Mouse (Mus musculus) ES-Bruce4 (cell line): ENCODE results near the gene Scml4. TPM values are rescaled to one million over a fixed set of nuclear protein-coding genes. Genes with fewer than 3 reads are reported as not detected.

Experiments
- H3K27ac ChIP-seq: 2 replicates; pipeline ENCODE4 v1.5.1; 2012; ENCODE audit warnings: low read length, inconsistent platforms; ENCODE audit not compliant: insufficient read depth
- H3K27me3 ChIP-seq: 2 replicates; pipeline ENCODE4 v1.6.1; 2012; ENCODE audit warnings: mild to moderate bottlenecking, low read length, inconsistent platforms; ENCODE audit not compliant: control insufficient read depth, poor library complexity, insufficient read depth, severe bottlenecking
- H3K36me3 ChIP-seq: 2 replicates; pipeline ENCODE4 v1.6.1; 2012; ENCODE audit warnings: inconsistent platforms, mild to moderate bottlenecking, low read length, moderate library complexity; ENCODE audit not compliant: control insufficient read depth, poor library complexity, insufficient read depth, severe bottlenecking
- H3K4me1 ChIP-seq: one replicate; pipeline ENCODE4 v1.8.1; 2011; ENCODE audit warnings: low read length; ENCODE audit not compliant: control insufficient read depth, insufficient read depth
- H3K4me3 ChIP-seq: 2 replicates; pipeline ENCODE4 v1.5.1; 2011; ENCODE audit warnings: low read depth, mild to moderate bottlenecking, low read length
- H3K9ac ChIP-seq: 2 replicates; pipeline ENCODE4 v1.6.1; 2012; ENCODE audit warnings: low read depth, mild to moderate bottlenecking, inconsistent platforms; ENCODE audit not compliant: poor library complexity, severe bottlenecking
- H3K9me3 ChIP-seq: replicated peaks from 2 replicates; pipeline ENCODE4 v1.6.1; 2012; ENCODE audit warnings: mild to moderate bottlenecking, low read length, inconsistent platforms; ENCODE audit not compliant: control insufficient read depth, poor library complexity, insufficient read depth, severe bottlenecking
- CTCF ChIP-seq: IDR thresholded peaks from one replicate; pipeline ENCODE4 v1.8.1; 2011; ENCODE audit warnings: low read depth, low read length
- EP300 ChIP-seq: IDR thresholded peaks from 2 replicates; pipeline ENCODE4 v1.6.1; 2011; ENCODE audit warnings: low read depth, low read length; ENCODE audit not compliant: insufficient read depth
- POLR2A ChIP-seq: IDR thresholded peaks from one replicate; pipeline ENCODE4 v1.8.1; 2011; ENCODE audit warnings: low read length; ENCODE audit not compliant: insufficient read depth
- polyA plus RNA-seq: library from polyadenylated mRNA; stranded (reverse); fragments of >200 nt; gene quantifications from 2 replicates; pipeline ENCODE4 v1.2.4, GENCODE M21; 2011; ENCODE audit warnings: low read depth; ENCODE audit not compliant: missing spikeins, insufficient read depth, insufficient read length

The Scml4 gene
- polyA plus RNA-seq, 1 experiment = 0.15 TPM

DNA sequence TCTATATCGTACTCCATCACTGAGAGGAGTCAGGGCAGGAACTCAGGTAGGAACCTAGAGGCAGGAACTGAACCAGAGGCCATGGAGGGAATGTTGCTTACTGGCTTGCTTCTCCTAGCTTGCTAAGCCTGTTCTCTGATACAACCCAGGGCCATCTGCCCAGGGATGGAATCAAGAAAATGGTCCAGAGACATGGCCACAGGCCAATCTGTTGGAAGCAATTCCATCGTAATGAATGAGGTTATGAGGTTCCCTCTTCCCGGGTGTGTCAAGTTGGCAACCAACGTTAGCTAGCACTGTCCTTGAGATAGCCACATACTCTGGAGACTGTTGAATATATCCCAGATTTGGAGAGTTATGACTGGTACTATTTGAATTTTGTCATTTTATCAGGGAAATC, 37.0 kb downstream of the Scml4 start:
- Histone ChIP-seq H3K4me1 (no peaks in the 10 kb centered on the region), H3K4me3 (no peak overlapping the region), H3K9ac (no peak overlapping the region), H3K9me3 (no peaks in the 10 kb centered on the region), H3K27me3 (no peaks in the 10 kb centered on the region), H3K36me3 (no peaks in the 10 kb centered on the region), H3K27ac (no peak overlapping the region)
- TF ChIP-seq POLR2A = no peak
- TF ChIP-seq CTCF = no peak
- no peak for TF ChIP-seq EP300

GRCm38 (mm10) chr10:42897632-42898031, 37.5 kb downstream of the Scml4 start:
- H3K4me1 ChIP-seq = no peaks in the 10 kb centered on the region
- H3K9me3 ChIP-seq = no peaks in the 10 kb centered on the region
- H3K4me3 ChIP-seq = no peak overlapping the region
- no peaks in the 10 kb centered on the region for H3K27me3 ChIP-seq
- no peaks in the 10 kb centered on the region for H3K36me3 ChIP-seq
- no peak overlapping the region for H3K9ac ChIP-seq
- TF ChIP-seq POLR2A (no peak), CTCF (no peak), EP300 (no peak)
- no peak overlapping the region for H3K27ac ChIP-seq

GRCm38 (mm10) chr10:42901361-42901760, 41.2 kb downstream of the Scml4 start:
- H3K9me3 ChIP-seq = no peaks in the 10 kb centered on the region
- no peak overlapping the region for H3K27ac ChIP-seq
- H3K9ac ChIP-seq = no peak overlapping the region
- H3K36me3 ChIP-seq = no peaks in the 10 kb centered on the region
- TF ChIP-seq CTCF (no peak), POLR2A (no peak), EP300 (no peak)
- H3K4me1 ChIP-seq = no peaks in the 10 kb centered on the region
- H3K4me3 ChIP-seq = no peak overlapping the region
- H3K27me3 ChIP-seq = no peaks in the 10 kb centered on the region

- H3K9ac ChIP-seq = no peak overlapping the region
- H3K4me3 ChIP-seq = no peak overlapping the region
- TF ChIP-seq EP300 (no peak), POLR2A (no peak), CTCF (no peak)
- H3K27ac ChIP-seq = no peak overlapping the region
- H3K9me3 ChIP-seq = no peaks in the 10 kb centered on the region
- no peaks in the 10 kb centered on the region for H3K36me3 ChIP-seq
- H3K27me3 ChIP-seq = no peaks in the 10 kb centered on the region
- no peaks in the 10 kb centered on the region for H3K4me1 ChIP-seq
Measured at GRCm38 (mm10) chr10:42903054-42903453, 42.9 kb downstream of the Scml4 start.

GRCm38 (mm10) chr10:42908562-42908961, 48.4 kb downstream of the Scml4 start:
- H3K9ac ChIP-seq = no peak overlapping the region
- H3K4me3 ChIP-seq = no peak overlapping the region
- H3K36me3 ChIP-seq = no peaks in the 10 kb centered on the region
- H3K4me1 ChIP-seq = no peaks in the 10 kb centered on the region
- no peak for TF ChIP-seq CTCF
- H3K27me3 ChIP-seq = no peaks in the 10 kb centered on the region
- H3K27ac ChIP-seq = no peak overlapping the region
- H3K9me3 ChIP-seq = no peaks in the 10 kb centered on the region

GRCm38 (mm10) chr10:42910567-42910966, 50.4 kb downstream of the Scml4 start:
- no peaks in the 10 kb centered on the region for H3K27me3 ChIP-seq
- H3K36me3 ChIP-seq = no peaks in the 10 kb centered on the region
- no peak overlapping the region for H3K4me3 ChIP-seq
- no peaks in the 10 kb centered on the region for H3K4me1 ChIP-seq
- no peak overlapping the region for H3K9ac ChIP-seq
- TF ChIP-seq CTCF = no peak
- H3K9me3 ChIP-seq = no peaks in the 10 kb centered on the region
- no peak overlapping the region for H3K27ac ChIP-seq

DNA sequence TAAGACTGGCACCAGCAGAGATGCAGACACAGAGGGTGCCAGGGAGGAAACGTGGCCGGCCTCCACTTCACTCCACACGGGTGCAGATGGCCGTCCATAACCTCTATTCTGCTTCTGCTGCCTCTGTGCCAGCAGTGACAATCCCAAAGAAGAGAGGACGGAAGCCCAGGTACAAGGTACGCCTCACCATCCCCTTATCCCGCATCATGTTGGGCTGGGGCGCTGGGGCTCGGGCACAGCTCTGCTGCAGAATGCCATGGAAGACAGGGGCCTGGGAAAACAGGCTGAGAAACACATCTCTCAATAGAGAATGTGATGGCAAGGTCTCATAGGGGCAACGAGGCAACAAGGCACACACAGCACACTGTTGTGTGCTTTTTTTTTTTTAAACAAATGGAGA, 51.9 kb downstream of the Scml4 start:
- Histone ChIP-seq H3K4me3 (no peak overlapping the region), H3K4me1 (no peaks in the 10 kb centered on the region), H3K9me3 (no peaks in the 10 kb centered on the region), H3K27ac (no peak overlapping the region), H3K36me3 (no peaks in the 10 kb centered on the region), H3K27me3 (no peaks in the 10 kb centered on the region), H3K9ac (no peak overlapping the region)
- TF ChIP-seq EP300 (no peak), POLR2A (no peak), CTCF (no peak)
